Comparison of ENCODE assay signal across 30 mouse cellular contexts in the genomic region with DNA sequence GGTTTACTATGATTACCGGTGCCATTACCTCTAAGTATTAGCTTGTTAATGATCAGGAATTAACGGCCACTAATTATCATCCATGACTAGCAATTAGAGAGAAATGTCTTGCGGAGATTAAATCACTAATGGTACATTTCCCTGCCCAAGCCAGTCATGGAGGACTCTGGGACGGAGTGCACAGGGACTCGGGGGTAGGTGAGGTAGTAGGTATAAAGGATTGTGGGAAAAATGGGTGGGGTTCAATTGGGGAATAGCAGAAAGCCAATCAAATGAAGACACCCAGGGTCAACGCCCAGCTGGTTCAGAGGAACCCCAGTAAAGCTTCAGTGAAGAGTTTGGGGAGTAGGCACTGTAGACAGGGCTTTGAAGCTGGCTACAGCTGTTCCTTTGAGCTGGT. TPM values are rescaled to one million over a fixed set of nuclear protein-coding genes. Genes with fewer than 3 reads are reported as not detected.
"Had no signal": no experiment of that assay in that cellular context is flagged by ENCODE, and none has a peak within 500 bp of the region (broad histone marks: within the 10 kb centered on the region; RNA-seq: fewer than 3 reads in every experiment).

No protein-coding gene starts in this region.

- H3K9me3 ChIP-seq: heart, embryonic 13.5 days; heart, embryonic 15.5 days; hindbrain, embryonic 13.5 days; hindbrain, embryonic 15.5 days; kidney, embryonic 15.5 days; limb, embryonic 10.5 days; limb, embryonic 12.5 days; liver, embryonic 13.5 days had no signal

- H3K36me3 ChIP-seq: heart, embryonic 13.5 days; heart, embryonic 15.5 days; hindbrain, embryonic 13.5 days; hindbrain, embryonic 15.5 days; kidney, embryonic 15.5 days; limb, embryonic 10.5 days; limb, embryonic 12.5 days; liver, embryonic 13.5 days had no signal

- H3K4me1 ChIP-seq: heart, embryonic 13.5 days; heart, embryonic 15.5 days; hindbrain, embryonic 13.5 days; hindbrain, embryonic 15.5 days; kidney, embryonic 15.5 days; limb, embryonic 10.5 days; limb, embryonic 12.5 days; liver, embryonic 13.5 days had no signal

- DNase-seq: gastrocnemius, postnatal 14 days; gastrocnemius, postnatal 36 days; heart, adult 11 months; heart, adult 2 months; heart, postnatal 14 days; heart, postnatal 36 days; kidney, adult 11 months; kidney, adult 2 months; kidney, adult 9 months; kidney, postnatal 14 days; kidney, postnatal 4 days; liver; liver, embryonic 13.5 days had no signal

- ATAC-seq: hindbrain, postnatal 0 days; intestine, embryonic 16.5 days had no signal

- H3K27me3 ChIP-seq: heart, embryonic 13.5 days; heart, embryonic 15.5 days; hindbrain, embryonic 13.5 days; hindbrain, embryonic 15.5 days; kidney, embryonic 15.5 days; limb, embryonic 12.5 days; liver, embryonic 13.5 days had no signal

- H3K4me3 ChIP-seq: heart, adult 2 months; heart, embryonic 13.5 days; heart, embryonic 15.5 days; hindbrain, embryonic 13.5 days; hindbrain, embryonic 15.5 days; kidney, embryonic 15.5 days; layer of hippocampus, adult 2 months; left cerebral cortex, adult 2 months; limb, embryonic 10.5 days; limb, embryonic 12.5 days; liver, embryonic 13.5 days had no signal

- H3K27ac ChIP-seq: heart, adult 2 months; heart, embryonic 13.5 days; heart, embryonic 15.5 days; hindbrain, embryonic 13.5 days; hindbrain, embryonic 15.5 days; hindbrain, postnatal 0 days; kidney, embryonic 15.5 days; kidney, postnatal 0 days; layer of hippocampus, adult 2 months; left cerebral cortex, adult 2 months; limb, embryonic 10.5 days; limb, embryonic 12.5 days; liver, embryonic 13.5 days had no signal

- H3K4me2 ChIP-seq: heart, embryonic 11.5 days; heart, embryonic 13.5 days; heart, embryonic 15.5 days; hindbrain, embryonic 13.5 days; hindbrain, embryonic 15.5 days; kidney, embryonic 15.5 days; limb, embryonic 12.5 days; liver, embryonic 11.5 days; liver, embryonic 13.5 days had no signal

- H3K9ac ChIP-seq: heart, embryonic 13.5 days; heart, embryonic 15.5 days; hindbrain, embryonic 13.5 days; hindbrain, embryonic 15.5 days; kidney, embryonic 15.5 days; limb, embryonic 12.5 days; liver, embryonic 13.5 days had no signal

RNA-seq across cellular contexts. Expression of a gene that starts 27.5 kb away (rescaled TPM):
- total RNA-seq: gastrocnemius, adult 18-20 months; gastrocnemius, adult 8-10 months; gastrocnemius, postnatal 36 days; heart, adult 2 months had no signal
- polyA plus RNA-seq: heart, embryonic 11.5 days; heart, postnatal 0 days had no signal
